Mouse (Mus musculus): ENCODE measurements at regions not wholly inside any gene's neighbourhood (a gene's known extent, or its start where the extent isn't known, plus 50 kb on each side); places are given as distances from the start of the nearest gene placed in this dataset.

DNA sequence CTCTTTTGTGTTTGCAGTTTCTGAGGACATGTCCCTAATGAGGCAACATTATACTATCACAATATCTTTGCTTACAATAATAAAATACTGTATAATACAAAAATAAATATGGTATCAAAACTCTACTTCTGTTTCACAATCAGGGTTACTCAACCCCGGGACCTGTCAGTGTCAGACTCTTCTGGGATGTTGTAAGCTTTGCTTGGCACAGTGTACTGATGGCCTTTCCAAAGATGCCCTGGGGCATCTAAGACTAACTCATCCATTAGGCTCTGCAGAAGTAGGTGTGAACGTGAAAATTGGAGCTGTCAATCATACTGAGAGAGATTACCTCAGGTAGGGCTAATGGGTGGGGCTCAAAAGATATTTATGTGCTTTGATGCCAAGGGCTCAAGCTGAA is 249.0 kb downstream of the Gm5447 start:
- DNase-seq (ENCODE audit: low spot score in 2 of 2): no peak

DNA sequence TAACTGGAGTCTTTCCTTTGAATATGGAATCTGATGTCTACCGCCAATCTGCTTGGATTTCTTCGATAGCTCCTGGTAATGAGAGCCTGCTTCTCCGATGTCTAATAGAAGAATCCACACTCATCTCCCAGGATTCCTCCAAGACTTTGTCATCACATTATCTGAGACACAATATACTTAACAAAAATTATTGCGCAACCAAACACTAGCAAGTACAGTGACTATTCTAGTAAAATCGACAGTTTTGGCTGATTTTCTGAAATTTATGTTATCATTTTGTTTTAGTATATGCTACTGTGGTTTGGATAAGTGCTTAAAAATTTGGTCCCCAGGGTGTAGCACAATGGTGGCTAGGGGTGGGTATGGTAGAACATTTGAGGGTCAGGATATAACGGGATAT is 266.5 kb downstream of the Gm5447 start:
- no peak for DNase-seq (ENCODE audit: low spot score in 2 of 2)

DNA sequence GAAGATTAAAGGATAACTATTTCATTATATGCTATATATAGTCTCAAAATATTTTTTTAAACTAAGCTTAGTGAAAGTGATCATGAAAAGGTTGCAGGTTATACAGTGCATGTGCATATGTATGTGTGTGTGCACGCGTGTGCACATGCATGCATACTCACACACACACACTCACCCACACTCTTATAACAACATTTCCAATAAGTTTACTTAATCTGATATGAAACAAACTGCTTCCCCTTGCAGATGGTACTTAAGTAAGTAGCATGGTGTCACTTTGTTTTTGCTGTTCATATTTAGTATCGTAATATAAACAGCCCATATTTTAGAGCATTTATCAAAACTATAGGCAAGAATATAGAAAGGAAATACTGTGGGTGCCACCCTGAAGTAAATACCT is 275.0 kb downstream of the Gm5447 start:
- DNase-seq (ENCODE audit: low spot score in 2 of 2): no peak

GRCm38 (mm10) chr13:31249525-31249924 is 275.5 kb downstream of the Gm5447 start:
- peak in 1 of 2 experiments; percentile 29 for DNase-seq (ENCODE audit: low spot score in 2 of 2)

- no peak for DNase-seq (ENCODE audit: low spot score in 2 of 2)
Measured at GRCm38 (mm10) chr13:31254016-31254415, 280.0 kb downstream of the Gm5447 start.

GRCm38 (mm10) chr13:31254744-31255143 is 280.7 kb downstream of the Gm5447 start:
- DNase-seq (ENCODE audit: low spot score in 2 of 2): no peak

- no peak for DNase-seq (ENCODE audit: low spot score in 2 of 2)
Measured at GRCm38 (mm10) chr13:31255506-31255905, 281.5 kb downstream of the Gm5447 start.

GRCm38 (mm10) chr13:31267865-31268264 is 288.1 kb upstream of the Foxq1 start:
- no peak for DNase-seq (ENCODE audit: low spot score in 2 of 2)

DNA sequence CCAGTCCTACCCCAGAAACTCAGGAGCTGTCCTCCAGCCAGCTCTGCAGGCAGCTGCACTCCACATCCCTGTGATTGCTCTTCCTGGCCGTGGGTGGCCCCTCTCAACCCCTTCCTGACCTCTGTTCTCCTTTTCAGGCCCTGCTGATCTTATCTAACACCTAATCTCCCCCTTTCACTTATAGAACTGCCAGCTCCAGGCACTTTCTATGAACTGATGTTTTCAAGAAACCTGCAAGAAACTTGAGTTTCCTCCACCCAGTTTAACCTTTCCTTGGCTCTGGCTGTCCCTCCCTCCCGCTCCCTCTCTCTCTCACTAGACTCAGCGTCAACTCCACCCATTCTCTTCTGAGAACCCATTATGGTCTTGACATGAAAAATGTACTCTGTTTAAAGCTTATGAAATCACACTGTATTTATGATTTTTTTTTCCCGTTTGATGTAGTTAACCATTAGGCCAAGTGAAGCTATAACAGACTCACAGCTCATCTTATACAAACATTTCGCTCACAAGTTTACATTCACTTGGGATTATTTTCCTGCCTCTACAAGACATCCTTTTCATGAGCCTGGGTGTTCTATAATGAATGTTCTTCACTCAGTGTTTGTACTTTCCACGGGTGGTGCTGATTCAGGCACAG is 279.8 kb upstream of the Foxq1 start:
- DNase-seq (ENCODE audit: low spot score in 2 of 2): no peak

- no peak for DNase-seq (ENCODE audit: low spot score in 2 of 2)
Measured at GRCm38 (mm10) chr13:31290630-31291029, 265.3 kb upstream of the Foxq1 start.

GRCm38 (mm10) chr13:31292584-31293387 is 263.1 kb upstream of the Foxq1 start:
- DNase-seq (ENCODE audit: low spot score in 2 of 2): no peak

GRCm38 (mm10) chr13:31294011-31294410 is 261.9 kb upstream of the Foxq1 start:
- no peak for DNase-seq (ENCODE audit: low spot score in 2 of 2)

DNA sequence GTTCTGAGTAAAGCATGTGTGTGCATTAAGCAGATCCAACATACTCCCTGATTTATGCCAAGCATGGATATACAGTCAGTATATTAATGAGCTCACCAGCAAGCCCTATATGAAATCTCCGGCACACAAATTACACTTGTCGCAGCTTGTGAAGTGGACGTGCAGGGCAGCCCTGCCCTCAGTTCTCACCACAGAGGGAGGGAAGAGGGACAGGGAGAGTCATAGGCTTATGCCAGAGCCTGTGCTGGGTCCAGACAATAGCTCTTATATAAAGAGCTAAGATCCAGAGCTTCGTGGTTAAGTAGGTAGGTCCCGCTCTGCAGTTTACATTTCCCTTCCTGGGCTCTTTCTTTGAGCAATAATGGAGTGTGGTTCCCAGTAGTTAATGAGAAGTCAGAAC is 252.7 kb upstream of the Foxq1 start:
- no peak for DNase-seq (ENCODE audit: low spot score in 2 of 2)

DNA sequence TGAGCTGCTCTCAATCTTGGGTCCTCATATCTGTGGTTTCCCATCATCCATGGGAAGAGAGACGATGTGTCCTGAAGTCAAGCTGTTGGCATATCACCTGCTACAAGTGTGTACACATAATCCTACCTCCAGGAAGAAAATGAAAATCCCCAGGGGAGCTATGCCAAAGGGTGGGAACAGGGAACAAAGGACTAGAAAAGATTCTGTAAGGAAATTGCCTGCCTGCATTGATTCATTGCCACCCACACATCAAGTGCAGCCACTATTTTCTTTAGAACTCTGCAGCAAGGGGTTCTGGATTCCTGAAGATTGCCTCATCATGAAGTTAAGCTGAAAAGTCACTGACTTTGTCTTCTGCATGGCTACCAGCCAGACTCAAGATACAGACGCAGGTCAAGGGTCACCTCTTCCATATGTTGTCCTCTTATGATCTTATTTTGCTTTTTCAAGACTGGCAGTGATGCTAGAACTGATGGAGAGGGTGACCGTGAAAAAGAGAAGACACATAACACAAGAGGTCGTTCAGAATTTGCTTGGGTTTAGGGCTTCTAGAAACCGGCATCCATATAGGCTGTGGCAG is 251.6 kb upstream of the Foxq1 start:
- no peak for DNase-seq (ENCODE audit: low spot score in 2 of 2)

GRCm38 (mm10) chr13:31309083-31309621 is 246.8 kb upstream of the Foxq1 start:
- DNase-seq (ENCODE audit: low spot score in 2 of 2): no peak

DNA sequence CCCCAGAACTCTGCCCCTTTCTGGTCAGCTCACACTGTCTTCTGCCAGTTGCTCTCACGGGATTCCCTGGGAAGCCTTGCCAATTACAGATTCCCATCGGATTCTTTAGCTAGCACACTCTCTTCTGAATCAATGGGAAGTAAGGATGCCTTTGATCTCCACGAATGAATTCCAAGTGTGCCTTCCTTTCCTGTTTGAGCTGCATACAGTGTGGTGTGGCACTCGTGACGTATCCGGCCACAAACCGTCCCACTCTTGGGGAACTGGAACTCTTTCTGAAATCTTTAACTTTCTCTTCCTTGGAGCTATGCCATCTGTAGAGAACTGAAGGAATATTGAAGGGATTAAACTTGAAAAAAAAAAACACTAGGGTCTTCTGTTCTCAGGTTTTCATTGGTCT is 243.2 kb upstream of the Foxq1 start:
- no peak for DNase-seq (ENCODE audit: low spot score in 2 of 2)

DNA sequence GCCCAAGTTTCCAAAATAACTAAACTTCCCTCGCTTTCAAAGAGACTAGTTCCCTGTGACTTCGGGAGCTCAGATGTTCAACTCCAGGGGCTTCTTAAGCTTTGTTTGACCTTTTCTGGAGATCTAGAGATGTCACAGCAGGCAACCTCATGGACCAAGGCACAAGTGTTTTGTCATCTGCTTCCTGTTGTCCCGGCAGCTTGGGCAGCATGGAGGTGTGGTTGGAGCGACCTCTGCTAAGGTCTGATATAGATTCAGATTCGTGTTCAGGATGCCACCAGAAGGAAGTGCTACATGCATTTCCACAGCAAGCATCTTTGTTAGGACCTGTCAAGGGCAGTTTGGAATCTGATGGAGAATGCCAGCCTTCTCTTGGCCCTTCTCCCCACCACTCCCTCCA is 242.1 kb upstream of the Foxq1 start:
- DNase-seq (ENCODE audit: low spot score in 2 of 2): no peak

GRCm38 (mm10) chr13:31317066-31317465 is 238.9 kb upstream of the Foxq1 start:
- no peak for DNase-seq (ENCODE audit: low spot score in 2 of 2)

GRCm38 (mm10) chr13:31318008-31318407 is 237.9 kb upstream of the Foxq1 start:
- DNase-seq (ENCODE audit: low spot score in 2 of 2): no peak

DNA sequence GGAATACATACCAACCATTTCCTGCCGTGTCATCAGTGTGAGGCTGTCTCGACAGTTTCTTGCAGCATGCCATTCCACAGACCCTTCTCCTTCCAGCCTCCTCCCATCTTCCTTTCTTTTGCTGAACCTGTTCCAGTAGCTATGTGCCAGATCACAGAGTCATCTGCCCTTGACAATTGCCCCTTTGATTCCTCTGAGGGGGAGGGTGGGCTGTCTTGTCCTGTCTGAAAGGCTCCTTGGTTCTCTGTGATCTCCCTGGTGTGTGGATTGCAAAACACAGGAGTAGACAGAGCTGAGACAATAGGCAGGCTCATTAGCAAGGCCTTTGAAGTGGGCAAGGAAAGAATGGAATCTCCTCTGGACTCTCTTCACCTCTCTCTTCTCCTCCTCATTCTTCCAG is 234.5 kb upstream of the Foxq1 start:
- no peak for DNase-seq (ENCODE audit: low spot score in 2 of 2)

DNA sequence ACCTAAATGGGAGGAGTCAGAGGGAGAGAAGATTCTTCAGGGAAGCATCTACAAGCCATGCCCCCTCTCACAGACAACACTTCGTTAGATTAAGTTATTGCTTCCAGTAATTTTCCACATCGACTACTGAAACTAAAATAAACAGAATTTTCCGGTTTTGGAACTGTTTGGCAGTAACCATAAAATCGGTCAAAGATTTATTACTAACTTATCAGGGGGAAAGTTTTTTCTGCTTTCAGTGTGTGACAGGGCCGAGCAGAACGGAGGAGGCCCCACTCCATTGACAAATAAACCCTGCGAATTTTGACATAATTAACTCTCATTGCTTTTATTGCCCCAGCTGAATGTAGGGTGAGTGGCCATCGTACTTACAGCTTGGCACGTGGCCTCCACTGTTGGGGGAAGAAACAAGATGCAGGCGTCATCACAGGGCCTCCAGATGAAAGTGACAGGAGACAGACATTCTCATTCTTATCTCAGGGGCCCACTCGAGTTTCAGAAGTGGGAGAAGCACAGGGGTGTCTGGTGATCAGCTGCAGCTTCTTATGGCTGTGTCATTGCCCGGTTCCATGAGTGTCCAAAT is 229.6 kb upstream of the Foxq1 start:
- DNase-seq (ENCODE audit: low spot score in 2 of 2): no peak

DNA sequence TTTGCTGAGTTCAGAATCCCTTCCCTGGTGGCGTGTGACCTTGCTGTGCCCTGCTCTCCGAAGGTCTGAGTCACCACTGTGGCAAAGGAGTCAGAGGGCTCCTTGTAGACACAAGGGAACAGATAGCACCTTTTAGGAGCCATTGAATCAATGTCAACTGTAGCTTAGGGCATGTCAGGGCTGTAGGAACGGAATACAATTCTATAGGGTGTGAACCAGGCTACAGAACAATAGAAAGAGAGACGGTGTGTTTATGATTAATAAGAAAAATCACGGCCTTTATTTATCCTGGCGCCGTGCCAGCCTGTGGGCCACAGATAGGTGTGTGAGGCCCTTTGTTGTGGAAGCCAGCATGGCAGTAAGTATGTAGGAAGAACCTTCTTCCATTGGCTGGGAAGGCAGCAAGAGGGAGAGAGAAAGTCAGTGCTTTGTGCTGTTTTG is 228.4 kb upstream of the Foxq1 start:
- no peak for DNase-seq (ENCODE audit: low spot score in 2 of 2)
